Mouse (Mus musculus) E14TG2a.4 (cell line): Measurements from ENCODE around the gene Arsg.

Experiments used
- H3K27me3 ChIP-seq: 2 replicates; pipeline ENCODE4 v1.6.1; 2014; ENCODE audit warnings: low read length, control low read depth; ENCODE audit not compliant: insufficient read depth
- H3K36me3 ChIP-seq: 2 replicates; pipeline ENCODE4 v1.6.1; 2014; ENCODE audit warnings: low read length, control low read depth; ENCODE audit not compliant: insufficient read depth
- H3K4me1 ChIP-seq: replicated peaks from 2 replicates; pipeline ENCODE4 v1.6.1; 2014; ENCODE audit warnings: low read depth, low read length, control low read depth
- H3K4me3 ChIP-seq: replicated peaks from 2 replicates; pipeline ENCODE4 v1.5.1; 2014; ENCODE audit warnings: mild to moderate bottlenecking, low read length
- H3K9me3 ChIP-seq: 2 replicates; pipeline ENCODE4 v1.6.1; 2014; ENCODE audit warnings: low read length, control low read depth
- CTCF ChIP-seq: conservative IDR thresholded peaks from 2 replicates; pipeline ENCODE4 v1.5.1; 2014; ENCODE audit warnings: low read length
- NANOG ChIP-seq: IDR thresholded peaks from 2 replicates; pipeline ENCODE4 v1.6.1; 2014; ENCODE audit warnings: borderline replicate concordance, low read length, mixed read lengths
- POU5F1 ChIP-seq: IDR thresholded peaks from 2 replicates; pipeline ENCODE4 v1.6.1; 2014; ENCODE audit warnings: low read length, borderline replicate concordance

Arsg gene

DNA sequence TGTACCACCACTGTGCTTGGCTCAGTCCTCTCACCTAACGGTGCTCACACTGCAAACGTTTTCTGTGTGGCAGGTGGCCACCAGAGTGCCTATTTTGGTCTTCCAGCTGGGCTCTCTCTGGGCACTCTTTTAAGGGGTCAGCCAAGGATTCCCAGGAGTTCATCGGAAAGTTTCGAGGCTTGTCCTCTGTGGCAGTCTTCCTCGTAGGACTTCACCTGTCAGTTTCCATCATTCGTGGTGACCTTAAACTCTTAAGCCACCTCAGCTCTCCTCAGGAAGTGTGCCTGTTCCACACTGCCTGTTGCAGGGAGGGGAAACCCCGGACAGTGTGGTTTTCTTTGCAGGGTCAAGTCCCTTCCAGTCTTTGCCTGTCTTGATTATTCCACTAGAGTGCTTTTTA, 96.6 kb downstream of the Arsg start:
- no peak overlapping the region for H3K4me3 ChIP-seq
- H3K36me3 ChIP-seq = no peaks in the 10 kb centered on the region
- peaks cover 12% of the 10 kb centered on the region for H3K4me1 ChIP-seq
- no peaks in the 10 kb centered on the region for H3K9me3 ChIP-seq
- H3K27me3 ChIP-seq = 0 out of 2 replicates have a peak, but pooled peaks cover 3% of the 10 kb centered on the region
- no peak for TF ChIP-seq POU5F1
- no peak for TF ChIP-seq CTCF
- no peak for TF ChIP-seq NANOG

DNA sequence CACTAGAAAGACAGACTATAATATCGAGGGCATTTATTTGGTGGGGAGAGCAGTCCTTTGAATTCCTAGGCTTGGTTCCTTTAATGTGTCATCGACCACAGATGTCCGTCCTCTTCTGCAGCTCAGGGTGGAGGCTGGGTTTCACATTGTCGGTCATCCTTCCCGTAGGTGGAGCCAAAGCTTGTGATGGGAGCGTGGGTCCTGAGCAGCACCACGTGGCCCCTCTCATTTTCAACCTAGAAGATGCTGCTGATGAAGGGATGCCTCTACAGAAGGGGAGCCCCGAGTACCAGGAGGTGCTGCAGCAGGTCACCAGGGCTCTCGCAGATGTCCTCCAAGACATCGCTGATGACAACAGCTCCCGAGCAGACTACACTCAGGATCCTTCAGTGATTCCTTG, 98.9 kb downstream of the Arsg start:
- Histone ChIP-seq H3K4me1 (peaks cover 9% of the 10 kb centered on the region), H3K27me3 (0 out of 2 replicates have a peak, but pooled peaks cover 3% of the 10 kb centered on the region), H3K4me3 (no peak overlapping the region), H3K9me3 (no peaks in the 10 kb centered on the region), H3K36me3 (no peaks in the 10 kb centered on the region)
- no peak for TF ChIP-seq NANOG
- no peak for TF ChIP-seq POU5F1
- TF ChIP-seq CTCF = no peak

GRCm38 (mm10) chr11:109574604-109575003, 101.4 kb downstream of the Arsg start:
- Histone ChIP-seq H3K36me3 (peaks cover 2% of the 10 kb centered on the region; the same call in 1 of the 2 replicates), H3K4me1 (no peaks in the 10 kb centered on the region), H3K9me3 (no peaks in the 10 kb centered on the region), H3K27me3 (0 out of 2 replicates have a peak, but pooled peaks cover 1% of the 10 kb centered on the region), H3K4me3 (no peak overlapping the region)
- TF ChIP-seq NANOG (no peak), POU5F1 (no peak), CTCF (no peak)

DNA sequence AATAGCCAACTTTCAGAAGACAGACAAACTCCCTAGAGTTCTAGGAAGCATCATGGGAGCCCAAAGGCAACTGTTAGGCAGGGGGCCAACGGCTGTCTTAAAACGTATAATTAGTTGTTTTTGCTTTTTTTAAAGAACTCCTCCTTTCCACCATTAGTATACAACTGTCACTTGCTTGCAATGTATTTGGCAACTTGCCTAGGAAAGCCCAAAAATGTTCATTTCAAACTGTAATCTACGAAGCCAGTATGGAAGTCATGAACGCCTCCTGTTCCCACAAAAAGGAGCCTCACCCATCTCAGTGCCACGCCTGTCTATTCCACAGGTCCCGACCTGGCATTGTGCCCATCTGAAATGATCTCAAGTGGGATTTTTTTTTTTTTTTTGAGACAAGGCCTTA, 102.7 kb downstream of the Arsg start:
- TF ChIP-seq POU5F1 = no peak
- Histone ChIP-seq H3K36me3 (peaks cover 3% of the 10 kb centered on the region), H3K9me3 (no peaks in the 10 kb centered on the region), H3K27me3 (no peaks in the 10 kb centered on the region), H3K4me1 (no peaks in the 10 kb centered on the region), H3K4me3 (no peak overlapping the region)

- no peaks in the 10 kb centered on the region for H3K9me3 ChIP-seq
- H3K4me3 ChIP-seq = no peak overlapping the region
- H3K27me3 ChIP-seq = no peaks in the 10 kb centered on the region
- TF ChIP-seq POU5F1 = no peak
- no peak for TF ChIP-seq NANOG
- TF ChIP-seq CTCF = no peak
- H3K36me3 ChIP-seq = peaks cover 3% of the 10 kb centered on the region
- peaks cover 14% of the 10 kb centered on the region for H3K4me1 ChIP-seq
Measured at GRCm38 (mm10) chr11:109578536-109578935, 105.4 kb downstream of the Arsg start.

DNA sequence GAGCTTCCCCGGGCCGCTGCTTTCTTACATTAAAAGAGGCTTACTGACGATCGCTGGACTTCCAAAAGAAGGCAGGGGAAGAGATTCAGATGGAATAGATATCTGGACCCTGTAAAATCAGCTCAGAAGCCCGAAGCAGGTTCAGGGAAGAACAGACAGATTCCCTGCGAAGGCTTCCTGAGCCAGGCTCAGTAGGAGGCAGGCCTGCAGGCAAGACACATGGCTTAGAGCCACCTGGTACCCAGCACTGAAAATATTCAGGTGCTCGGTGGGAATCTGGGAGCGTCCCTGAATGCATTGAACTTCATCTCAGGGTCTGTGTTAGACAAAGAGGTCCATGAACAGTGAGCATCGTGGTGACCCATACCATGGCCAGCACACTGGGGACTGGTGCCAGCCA, 106.8 kb downstream of the Arsg start:
- TF ChIP-seq NANOG = no peak
- no peak for TF ChIP-seq CTCF
- no peak for TF ChIP-seq POU5F1
- Histone ChIP-seq H3K4me1 (peaks cover 14% of the 10 kb centered on the region), H3K9me3 (0 out of 2 replicates have a peak, but pooled peaks cover 4% of the 10 kb centered on the region), H3K4me3 (no peak overlapping the region), H3K36me3 (peaks cover 14% of the 10 kb centered on the region), H3K27me3 (no peaks in the 10 kb centered on the region)

GRCm38 (mm10) chr11:109583986-109584385, 110.8 kb downstream of the Arsg start:
- Histone ChIP-seq H3K4me1 (peaks cover 17% of the 10 kb centered on the region), H3K27me3 (no peaks in the 10 kb centered on the region), H3K9me3 (0 out of 2 replicates have a peak, but pooled peaks cover 4% of the 10 kb centered on the region), H3K4me3 (no peak overlapping the region), H3K36me3 (peaks cover 14% of the 10 kb centered on the region)
- TF ChIP-seq CTCF (no peak), NANOG (no peak), POU5F1 (no peak)

DNA sequence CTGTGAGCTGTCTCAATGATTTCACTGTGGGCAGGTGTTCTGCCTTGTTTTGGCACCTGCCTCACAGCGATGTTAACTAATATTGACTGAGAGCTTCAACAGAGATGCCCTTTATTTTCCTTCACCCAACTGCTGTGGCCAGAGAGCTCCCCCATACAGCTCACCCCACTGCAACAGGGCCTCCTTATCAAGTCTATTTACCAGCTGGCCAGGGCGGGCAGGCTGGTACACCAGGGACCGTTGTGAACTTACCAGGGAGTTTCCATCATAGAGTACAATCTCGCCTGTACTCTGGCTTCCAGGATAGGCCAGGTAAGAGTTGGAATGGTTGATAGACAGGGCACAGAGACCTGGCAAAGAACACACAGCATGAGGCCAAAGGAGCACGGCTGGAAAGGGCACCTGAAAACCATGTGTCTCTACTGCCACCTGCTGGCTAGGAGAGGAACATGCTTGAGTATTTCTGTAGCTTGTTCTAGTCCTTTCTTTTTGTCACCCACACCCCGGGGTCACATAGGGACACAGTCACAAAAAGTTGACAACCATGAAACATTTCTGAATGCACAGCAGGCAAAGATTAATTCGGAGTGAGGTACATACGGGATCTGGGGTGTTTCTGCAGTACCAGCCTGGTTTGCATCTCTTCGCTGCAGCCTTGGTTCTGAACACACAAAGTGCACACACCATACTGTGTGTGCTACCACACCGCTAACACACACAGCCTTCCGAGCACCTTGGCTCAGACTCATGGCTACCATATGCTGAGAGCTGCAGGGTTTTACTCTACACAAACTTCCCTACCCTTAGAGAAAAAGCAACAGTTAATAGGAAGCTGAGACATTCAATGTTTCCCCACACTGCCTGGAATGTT, 111.9 kb downstream of the Arsg start:
- TF ChIP-seq CTCF = peak; percentile 77
- no peak for TF ChIP-seq NANOG
- no peak for TF ChIP-seq POU5F1
- peaks cover 10% of the 10 kb centered on the region for H3K36me3 ChIP-seq
- H3K4me1 ChIP-seq = peaks cover 17% of the 10 kb centered on the region
- no peaks in the 10 kb centered on the region for H3K27me3 ChIP-seq
- 0 out of 2 replicates have a peak, but pooled peaks cover 4% of the 10 kb centered on the region for H3K9me3 ChIP-seq
- no peak overlapping the region for H3K4me3 ChIP-seq
